Mouse (Mus musculus): ENCODE results near the gene Slc22a15.

DNA sequence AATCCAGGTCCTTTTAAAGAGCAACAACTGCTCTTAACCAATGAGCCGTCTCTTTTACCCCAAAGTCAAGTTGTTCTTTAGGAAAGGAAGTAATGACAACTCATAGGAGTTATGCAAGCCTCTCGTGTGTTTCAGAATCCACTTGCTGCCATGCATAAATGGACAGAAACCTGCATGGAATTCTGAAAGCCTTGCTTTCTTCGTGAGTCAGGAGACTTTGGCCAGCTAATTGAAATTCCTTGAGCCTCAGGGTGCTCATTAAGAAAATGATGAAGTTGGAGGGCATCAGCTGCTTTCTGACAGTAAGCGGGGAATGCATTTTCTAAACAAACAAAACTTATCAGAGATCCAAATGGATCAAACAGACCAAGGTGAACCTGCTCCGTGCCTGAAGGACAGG is 21.0 kb upstream of the Slc22a15 start:
- TF ChIP-seq CTCF (conservative IDR thresholded peaks at IDR 0.05; ENCODE audit: low read length), result no peak
- TF ChIP-seq NANOG (IDR thresholded peaks at IDR 0.05; ENCODE audit: borderline replicate concordance, low read length), result no peak
